Mouse (Mus musculus) CH12.LX (cell line): Measurements from ENCODE around the gene Tmem240. TPM values are rescaled to one million over a fixed set of nuclear protein-coding genes. Genes with fewer than 3 reads are reported as not detected.
A peak's percentile ranks its signal among the peaks of the same experiment; 100 is the strongest.

Experiments used
- DNase-seq: peaks from one replicate; pipeline ENCODE4 v3.0.0-alpha.2; 2013; ENCODE audit errors: extremely low read depth
- H3K27ac ChIP-seq: 2 replicates; pipeline ENCODE4 v1.5.1; 2012; ENCODE audit warnings: low read depth, mild to moderate bottlenecking, control low read depth, moderate library complexity; ENCODE audit not compliant: insufficient read depth
- H3K27me3 ChIP-seq: replicated peaks from 2 replicates; pipeline ENCODE3; 2012; ENCODE audit warnings: inconsistent platforms
- H3K36me3 ChIP-seq, 2 experiments: replicated peaks in 1 of 2; 2 replicates each; pipeline versions ENCODE3 to v1.6.1; 2012; ENCODE audit warnings: inconsistent platforms in 1 of 2, low read length in 1 of 2, mild to moderate bottlenecking in 1 of 2, mixed read lengths in 1 of 2, moderate library complexity in 1 of 2; ENCODE audit not compliant: control insufficient read depth in 1 of 2, insufficient read depth in 1 of 2
- H3K4me1 ChIP-seq, 2 experiments: 2 replicates each; pipeline ENCODE4 v1.6.1; 2012; ENCODE audit warnings: inconsistent platforms in 1 of 2, moderate library complexity in 1 of 2; ENCODE audit not compliant: insufficient read depth in 2 of 2, control insufficient read depth in 1 of 2
- H3K4me2 ChIP-seq: 2 replicates; pipeline ENCODE4 v1.6.1; 2012; ENCODE audit warnings: low read depth, mild to moderate bottlenecking, control low read depth; ENCODE audit not compliant: poor library complexity, insufficient read depth, severe bottlenecking
- H3K4me3 ChIP-seq, 3 experiments: fragments of 150-350 bp in 1 of 3; sonication (generic) in 1 of 3; replicated peaks in 1 of 3; 2 replicates each; pipeline versions ENCODE3 to v1.5.1; 2011 to 2012; ENCODE audit warnings: low read depth in 2 of 3, low read length in 2 of 3, mild to moderate bottlenecking in 2 of 3, moderate library complexity in 2 of 3, control low read depth in 1 of 3, improper control_type of control experiment in 1 of 3, inconsistent platforms in 1 of 3, mixed read lengths in 1 of 3; ENCODE audit not compliant: poor library complexity in 1 of 3
- H3K79me2 ChIP-seq: replicated peaks from 2 replicates; pipeline ENCODE4 v1.6.1; 2012; ENCODE audit warnings: mild to moderate bottlenecking, moderate library complexity; ENCODE audit not compliant: control insufficient read depth, poor library complexity, insufficient read depth, severe bottlenecking; ENCODE audit errors: extremely low read depth
- H3K9ac ChIP-seq: 2 replicates; pipeline ENCODE4 v1.6.1; 2012; ENCODE audit warnings: low read depth, mild to moderate bottlenecking, control low read depth, moderate library complexity; ENCODE audit not compliant: insufficient read depth
- H3K9me3 ChIP-seq: replicated peaks from 2 replicates; pipeline ENCODE3; 2012; ENCODE audit warnings: low read length, inconsistent platforms, mixed read lengths
- BHLHE40 ChIP-seq: IDR thresholded peaks from 2 replicates; pipeline ENCODE4 v1.6.1; 2011; ENCODE audit warnings: mild to moderate bottlenecking, low read depth, low read length, improper control_type of control experiment
- CHD1 ChIP-seq: IDR thresholded peaks from 2 replicates; pipeline ENCODE4 v1.6.1; 2012; ENCODE audit warnings: low read depth, low read length, improper control_type of control experiment, inconsistent platforms
- CHD2 ChIP-seq: IDR thresholded peaks from 2 replicates; pipeline ENCODE4 v1.6.1; 2011; ENCODE audit warnings: low read length, improper control_type of control experiment
- E2F4 ChIP-seq: IDR thresholded peaks from 2 replicates; pipeline ENCODE4 v1.6.1; 2011; ENCODE audit warnings: low read depth, low read length, improper control_type of control experiment; ENCODE audit not compliant: insufficient replicate concordance
- EP300 ChIP-seq: IDR thresholded peaks from 2 replicates; pipeline ENCODE4 v1.6.1; 2011; ENCODE audit warnings: low read length, improper control_type of control experiment
- ETS1 ChIP-seq: conservative IDR thresholded peaks from 2 replicates; pipeline ENCODE4 v1.6.1; 2012; ENCODE audit warnings: low read depth, mild to moderate bottlenecking, inconsistent platforms, low read length, improper control_type of control experiment, moderate library complexity
- HCFC1 ChIP-seq: IDR thresholded peaks from 2 replicates; pipeline ENCODE4 v1.6.1; 2012; ENCODE audit warnings: low read depth, mild to moderate bottlenecking, inconsistent platforms, low read length, improper control_type of control experiment
- IRF4 ChIP-seq: IDR thresholded peaks from 2 replicates; pipeline ENCODE4 v1.6.1; 2014; ENCODE audit warnings: low read depth, mild to moderate bottlenecking, inconsistent platforms, low read length, improper control_type of control experiment
- JUN ChIP-seq: IDR thresholded peaks from 2 replicates; pipeline ENCODE4 v1.6.1; 2011; ENCODE audit warnings: low read depth, mild to moderate bottlenecking, low read length, improper control_type of control experiment, moderate library complexity; ENCODE audit not compliant: insufficient read depth
- JUND ChIP-seq: conservative IDR thresholded peaks from 2 replicates; pipeline ENCODE4 v1.6.1; 2011; ENCODE audit warnings: low read depth, low read length, improper control_type of control experiment
- KAT2A ChIP-seq: IDR thresholded peaks from 2 replicates; pipeline ENCODE4 v1.6.1; 2012; ENCODE audit warnings: low read length, improper control_type of control experiment, inconsistent platforms; ENCODE audit not compliant: insufficient replicate concordance
- MAX ChIP-seq: IDR thresholded peaks from 2 replicates; pipeline ENCODE4 v1.6.1; 2011; ENCODE audit warnings: low read length, improper control_type of control experiment
- MAZ ChIP-seq: IDR thresholded peaks from 2 replicates; pipeline ENCODE4 v1.6.1; 2012; ENCODE audit warnings: low read depth, mild to moderate bottlenecking, inconsistent platforms, low read length, improper control_type of control experiment, moderate library complexity
- MEF2A ChIP-seq: IDR thresholded peaks from 2 replicates; pipeline ENCODE4 v1.6.1; 2014; ENCODE audit warnings: low read depth, mild to moderate bottlenecking, inconsistent platforms, low read length, improper control_type of control experiment, borderline replicate concordance
- MXI1 ChIP-seq: IDR thresholded peaks from 2 replicates; pipeline ENCODE4 v1.6.1; 2011; ENCODE audit warnings: mild to moderate bottlenecking, low read depth, low read length, improper control_type of control experiment
- MYC ChIP-seq: IDR thresholded peaks from 2 replicates; pipeline ENCODE4 v1.6.1; 2011; ENCODE audit warnings: low read depth, mild to moderate bottlenecking, improper control_type of control experiment, low read length
- NELFE ChIP-seq: IDR thresholded peaks from 2 replicates; pipeline ENCODE4 v1.6.1; 2011; ENCODE audit warnings: low read depth, low read length, improper control_type of control experiment
- NRF1 ChIP-seq: IDR thresholded peaks from 2 replicates; pipeline ENCODE4 v1.6.1; 2014; ENCODE audit warnings: low read depth, mild to moderate bottlenecking, inconsistent platforms, low read length, improper control_type of control experiment, moderate library complexity
- PAX5 ChIP-seq: IDR thresholded peaks from 2 replicates; pipeline ENCODE4 v1.6.1; 2012; ENCODE audit warnings: low read length, inconsistent platforms, mixed read lengths
- POLR2A ChIP-seq: IDR thresholded peaks from 2 replicates; pipeline ENCODE4 v1.6.1; 2011; ENCODE audit warnings: low read depth, mild to moderate bottlenecking, improper control_type of control experiment, low read length
- POLR2AphosphoS2 ChIP-seq: IDR thresholded peaks from 2 replicates; pipeline ENCODE4 v1.6.1; 2011; ENCODE audit warnings: low read depth, low read length, improper control_type of control experiment
- RAD21 ChIP-seq: IDR thresholded peaks from 2 replicates; pipeline ENCODE4 v1.6.1; 2011; ENCODE audit warnings: low read depth, mild to moderate bottlenecking, low read length, improper control_type of control experiment, moderate library complexity
- SMC3 ChIP-seq: IDR thresholded peaks from 2 replicates; pipeline ENCODE4 v1.6.1; 2011; ENCODE audit warnings: low read depth, low read length, improper control_type of control experiment
- UBTF ChIP-seq: IDR thresholded peaks from 2 replicates; pipeline ENCODE4 v1.6.1; 2012; ENCODE audit warnings: low read depth, mild to moderate bottlenecking, inconsistent platforms, low read length, improper control_type of control experiment, moderate library complexity
- USF1 ChIP-seq: IDR thresholded peaks from 2 replicates; pipeline ENCODE4 v1.6.1; 2014; ENCODE audit warnings: low read depth, mild to moderate bottlenecking, inconsistent platforms, low read length, improper control_type of control experiment
- ZC3H11A ChIP-seq: IDR thresholded peaks from 2 replicates; pipeline ENCODE4 v1.6.1; 2012; ENCODE audit warnings: low read depth, mild to moderate bottlenecking, inconsistent platforms, low read length, improper control_type of control experiment
- ZKSCAN1 ChIP-seq: IDR thresholded peaks from 2 replicates; pipeline ENCODE4 v1.6.1; 2012; ENCODE audit warnings: low read depth, inconsistent platforms, low read length, improper control_type of control experiment, borderline replicate concordance
- ZMIZ1 ChIP-seq: IDR thresholded peaks from 2 replicates; pipeline ENCODE4 v1.6.1; 2012; ENCODE audit warnings: low read depth, mild to moderate bottlenecking, inconsistent platforms, low read length, improper control_type of control experiment
- dilution Hi-C: fragments of 300-500 bp; cut with MboI; formaldehyde crosslinking; loops from 2 replicates; pipeline ENCODE4 v1.14.3; 2020; ENCODE audit warnings: low sequenced_read_pairs; ENCODE audit not compliant: extremely low pct_unique_long_range_greater_than_20kb, extremely low pct_ligation_motif_present
- in situ Hi-C: fragments of 300-500 bp; cut with MboI; formaldehyde crosslinking; loops from 3 replicates; pipeline ENCODE4 v1.14.3; 2019; ENCODE audit warnings: low sequenced_read_pairs, low pct_ligation_motif_present, low pct_unique_long_range_greater_than_20kb, mixed read lengths
- polyA plus RNA-seq: library from polyadenylated mRNA; unstranded; fragments of >175 nt; gene quantifications from 2 replicates; pipeline ENCODE4 v1.2.1, GENCODE M21; 2012; ENCODE audit warnings: low read depth; ENCODE audit not compliant: insufficient read length
- total RNA-seq, 2 experiments: library from RNA; depleted of rRNA; stranded (reverse); fragments of 300-350 nt in 1 of 2; fragments of >200 nt in 1 of 2; gene quantifications; 2 replicates each; pipeline ENCODE4 v1.2.3; 2012 to 2014

Gene Tmem240
- total and polyA plus RNA-seq, 3 experiments = 0.14 to 0.38 TPM; not detected in 1

DNA sequence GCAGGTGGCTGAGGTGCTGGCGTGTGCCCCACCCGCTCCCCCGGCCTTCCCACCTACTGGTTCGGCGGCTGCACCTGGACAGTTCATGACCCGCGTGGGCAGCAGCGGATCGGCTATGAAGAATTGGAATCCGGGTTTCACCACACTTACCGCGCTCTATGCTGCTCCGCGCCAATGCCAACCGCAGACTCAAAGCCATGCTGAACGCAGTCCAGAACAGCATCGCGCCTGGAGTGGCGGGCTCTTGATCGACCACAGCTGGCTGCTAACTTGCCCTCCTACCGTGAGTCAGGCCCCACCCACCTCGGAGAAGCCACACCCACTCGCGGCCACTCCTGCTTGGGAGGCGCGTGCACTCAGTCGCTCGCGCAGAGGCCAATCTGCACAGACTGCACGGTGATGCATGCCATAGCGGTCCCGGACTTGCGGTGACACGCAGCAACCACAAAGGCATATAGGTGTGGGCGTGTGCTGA, 39.7 kb downstream of the Tmem240 start, which contains the start of gene Vwa1 (continued):
- peak; percentile 62; the same call in 1 of the 2 replicates for TF ChIP-seq NRF1
- no peak for TF ChIP-seq JUND
- TF ChIP-seq CHD1 = no peak
- TF ChIP-seq NELFE = no peak
- no peak for TF ChIP-seq CHD2
- TF ChIP-seq USF1 = no peak
- TF ChIP-seq KAT2A = no peak
- peak; percentile 71; the same call in 1 of the 2 replicates for TF ChIP-seq MAX

DNA sequence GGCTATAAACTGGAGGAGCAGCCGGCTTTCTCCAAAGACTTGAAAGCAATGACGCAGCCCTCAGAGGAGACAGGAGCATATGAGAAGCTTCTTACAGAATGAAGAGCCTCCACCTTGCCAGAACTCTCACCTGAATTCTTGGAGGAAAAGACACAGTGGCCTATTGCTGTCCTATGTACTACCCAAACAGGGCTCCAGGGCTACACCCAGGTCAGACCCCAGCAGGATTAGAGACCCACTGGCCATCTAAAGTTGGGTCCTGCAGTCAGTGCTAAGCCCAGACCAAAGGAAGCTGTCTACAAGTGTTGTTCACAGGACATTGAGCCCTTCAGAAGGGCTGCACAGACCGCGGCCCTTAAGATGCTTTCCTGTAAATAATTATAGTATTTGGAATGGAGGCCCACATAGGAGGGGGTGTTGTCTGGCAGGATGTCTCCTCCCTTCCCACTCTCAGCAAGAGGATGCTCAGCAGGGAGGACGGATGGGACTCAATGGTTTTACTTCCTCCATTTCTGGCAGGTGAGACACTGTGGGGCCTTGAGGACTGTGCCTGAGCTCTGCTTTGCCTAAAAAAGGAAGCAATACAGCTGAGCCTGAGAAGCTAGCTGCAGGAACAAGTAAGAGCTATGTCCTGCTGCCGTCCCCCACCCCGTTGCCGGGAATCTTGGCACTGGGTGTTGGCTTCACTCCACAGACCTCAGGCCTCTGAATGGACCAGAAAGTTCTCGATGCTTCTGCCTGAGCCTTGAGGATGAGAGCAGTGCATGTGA, 40.6 kb downstream of the Tmem240 start:
- Histone ChIP-seq H3K4me2 (peak overlapping the region; percentile 79; the same call in 1 of the 2 replicates), H3K9ac (no peak overlapping the region), H3K9me3 (no peaks in the 10 kb centered on the region), H3K4me3 (no peak overlapping the region), H3K36me3 (no peaks in the 10 kb centered on the region), H3K4me1 (peaks cover 17 to 38% of the 10 kb centered on the region in 2 experiments), H3K27ac (no peak overlapping the region), H3K79me2 (no peaks in the 10 kb centered on the region), H3K27me3 (peaks cover 52% of the 10 kb centered on the region)
- in situ Hi-C loops (no loop called here), dilution Hi-C loops (no loop called here)
- DNase-seq = peak; percentile 55
- TF ChIP-seq EP300 (peak; percentile 16; the same call in 1 of the 2 replicates), MYC (no peak), MXI1 (no peak), MEF2A (peak; percentile 29; the same call in 1 of the 2 replicates), ETS1 (peak; percentile 27; the same call in 1 of the 2 replicates), HCFC1 (no peak), BHLHE40 (peak; percentile 42), MAZ (0 out of 2 replicates have a peak, but pooled peaks have one; percentile 24), POLR2AphosphoS2 (no peak)

DNA sequence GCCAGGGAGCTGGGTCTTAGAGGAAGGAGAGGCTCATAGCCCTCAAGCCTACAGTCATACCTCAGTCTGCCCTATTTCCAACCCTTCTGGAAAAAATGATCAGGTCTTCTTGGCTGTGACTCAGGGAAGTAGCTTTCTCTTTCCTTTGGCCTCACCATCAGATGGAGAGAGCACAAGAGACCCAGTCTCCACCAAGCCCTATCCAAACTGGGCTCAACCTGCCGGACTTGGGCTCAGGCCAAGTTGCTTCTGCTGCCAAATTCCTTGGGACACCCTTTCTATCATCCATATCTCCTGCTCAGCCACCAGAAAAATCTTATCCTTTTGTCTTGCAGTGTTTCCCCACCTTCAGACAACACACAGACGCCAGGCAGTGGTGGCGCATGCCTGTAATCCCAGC, 41.3 kb downstream of the Tmem240 start:
- no peak for TF ChIP-seq JUN
- TF ChIP-seq RAD21 = no peak
- no peak for TF ChIP-seq MAX
- no peak for TF ChIP-seq IRF4
- TF ChIP-seq HCFC1 = no peak
- TF ChIP-seq ZMIZ1 = no peak
- no peak for TF ChIP-seq ZKSCAN1
- TF ChIP-seq PAX5 = no peak
- TF ChIP-seq UBTF = no peak
- no peak for TF ChIP-seq NELFE
- no peak for TF ChIP-seq ZC3H11A
- no peak for TF ChIP-seq SMC3
- TF ChIP-seq EP300 = no peak
- no peak for TF ChIP-seq E2F4
- TF ChIP-seq USF1 = no peak
- TF ChIP-seq POLR2A = no peak
- TF ChIP-seq, all 38 proteins: peak for 0
- no peak overlapping the region for H3K4me2 ChIP-seq
- no peaks in the 10 kb centered on the region for H3K79me2 ChIP-seq
- no peak overlapping the region for H3K27ac ChIP-seq
- H3K9ac ChIP-seq = no peak overlapping the region
- peaks cover 50% of the 10 kb centered on the region for H3K27me3 ChIP-seq
- in situ Hi-C loops = no loop called here
- DNase-seq = no peak
- dilution Hi-C loops = no loop called here
- H3K4me3 ChIP-seq = no peak overlapping the region
- peaks cover 14 to 36% of the 10 kb centered on the region in 2 experiments for H3K4me1 ChIP-seq
- no peaks in the 10 kb centered on the region for H3K36me3 ChIP-seq
- no peaks in the 10 kb centered on the region for H3K9me3 ChIP-seq
